In the genomic region with DNA sequence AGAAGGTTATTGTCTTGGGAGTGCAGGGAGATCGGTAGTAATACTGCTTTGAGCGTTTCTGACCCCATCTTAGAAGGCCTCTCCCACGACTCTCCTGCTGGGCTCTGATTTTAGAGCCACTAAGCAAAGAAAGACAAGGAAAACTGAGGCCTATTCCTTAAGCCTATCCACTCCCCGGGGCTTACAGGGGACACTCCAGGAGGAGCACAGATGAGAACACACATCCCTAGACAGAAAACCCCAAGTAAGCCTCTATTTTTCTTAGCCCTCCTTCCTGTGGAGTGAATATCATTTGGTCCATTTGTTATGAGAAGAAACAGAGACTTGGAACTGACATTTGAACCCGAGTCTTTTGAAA, we compare ENCODE assay signal across 8 mouse cellular contexts.
DNase-seq lines count a peak whose midpoint lies in the region; ATAC-seq and TF ChIP-seq lines count a peak whose summit lies in the region.

No protein-coding gene starts in this region.

- DNase-seq in lung, postnatal 0 days (ENCODE audit: low spot score) = no peak
- DNase-seq in lung, postnatal 25 days (ENCODE audit: low spot score) = no peak
- no peak for DNase-seq in limb, embryonic 11.5 days (ENCODE audit: low spot score)
- DNase-seq in ovary, adult 18-20 months (ENCODE audit: low spot score) = no peak
- no peak for DNase-seq in urinary bladder, adult 18-20 months (ENCODE audit: low spot score in 2 of 2)
- DNase-seq in adrenal gland, postnatal 4 days (ENCODE audit: low spot score in 2 of 2) = no peak

- H3K4me3 ChIP-seq in lung, postnatal 0 days (ENCODE audit: low read depth, low read length) = peak overlapping the region; percentile 38
- H3K4me3 ChIP-seq in forebrain, embryonic 13.5 days = peak overlapping the region; percentile 39
- peak overlapping the region; percentile 14; the same call in 1 of the 2 replicates for H3K4me3 ChIP-seq in limb, embryonic 11.5 days (ENCODE audit: low read depth, low read length)
- H3K4me3 ChIP-seq in neural tube, embryonic 15.5 days (replicated peaks) = peak overlapping the region; percentile 39

- no peak overlapping the region for H3K27ac ChIP-seq in lung, postnatal 0 days (ENCODE audit: low read length)
- peak overlapping the region; percentile 90 for H3K27ac ChIP-seq in forebrain, embryonic 13.5 days
- peak overlapping the region; percentile 95 for H3K27ac ChIP-seq in limb, embryonic 11.5 days (replicated peaks; ENCODE audit: low read depth, low read length)
- H3K27ac ChIP-seq in neural tube, embryonic 15.5 days (replicated peaks) = peak overlapping the region; percentile 90

- no peaks in the 10 kb centered on the region for H3K36me3 ChIP-seq in lung, postnatal 0 days (ENCODE audit: insufficient read depth, low read length)
- no peaks in the 10 kb centered on the region for H3K36me3 ChIP-seq in forebrain, embryonic 13.5 days (ENCODE audit: poor library complexity, severe bottlenecking)
- H3K36me3 ChIP-seq in limb, embryonic 11.5 days (ENCODE audit: control insufficient read depth, insufficient read depth, low read length) = no peaks in the 10 kb centered on the region; the same call in 1 of the 2 replicates
- H3K36me3 ChIP-seq in neural tube, embryonic 15.5 days = no peaks in the 10 kb centered on the region

- peak overlapping the region; percentile 43 for H3K9ac ChIP-seq in lung, postnatal 0 days (replicated peaks; ENCODE audit: low read depth)
- H3K9ac ChIP-seq in forebrain, embryonic 13.5 days = peak overlapping the region; percentile 68
- H3K9ac ChIP-seq in limb, embryonic 11.5 days (ENCODE audit: low read length) = peak overlapping the region; percentile 61
- H3K9ac ChIP-seq in neural tube, embryonic 15.5 days (replicated peaks) = peak overlapping the region; percentile 54

- peak overlapping the region; percentile 66 for H3K4me2 ChIP-seq in lung, postnatal 0 days (replicated peaks; ENCODE audit: low read depth, low read length)
- H3K4me2 ChIP-seq in forebrain, embryonic 13.5 days = peak overlapping the region; percentile 67
- H3K4me2 ChIP-seq in limb, embryonic 11.5 days (ENCODE audit: low read depth, severe bottlenecking) = peak overlapping the region; percentile 31; the same call in 1 of the 2 replicates
- H3K4me2 ChIP-seq in neural tube, embryonic 15.5 days = peak overlapping the region; percentile 72

- no peak for TF ChIP-seq EP300 in lung, postnatal 0 days (IDR thresholded peaks at IDR 0.05)

- no peaks in the 10 kb centered on the region for H3K27me3 ChIP-seq in lung, postnatal 0 days (replicated peaks; ENCODE audit: insufficient read depth, low read length)
- no peaks in the 10 kb centered on the region for H3K27me3 ChIP-seq in forebrain, embryonic 13.5 days
- H3K27me3 ChIP-seq in limb, embryonic 11.5 days (ENCODE audit: control insufficient read depth, insufficient read depth, low read length) = no peaks in the 10 kb centered on the region
- no peaks in the 10 kb centered on the region for H3K27me3 ChIP-seq in neural tube, embryonic 15.5 days (replicated peaks)

- no peak for ATAC-seq in lung, postnatal 0 days
- ATAC-seq in forebrain, embryonic 13.5 days = no peak; the same call in 1 of the 2 replicates
- no peak; the same call in 1 of the 2 replicates for ATAC-seq in limb, embryonic 11.5 days (ENCODE audit: insufficient number of reproducible peaks, low FRiP score, low TSS enrichment, low read depth)
- ATAC-seq in neural tube, embryonic 15.5 days (ENCODE audit: low FRiP score) = peak; percentile 71; the same call in 1 of the 2 replicates

- TF ChIP-seq CTCF in lung, postnatal 0 days (IDR thresholded peaks at IDR 0.05) = no peak

- H3K9me3 ChIP-seq in lung, postnatal 0 days (ENCODE audit: low read length) = no peaks in the 10 kb centered on the region
- H3K9me3 ChIP-seq in forebrain, embryonic 13.5 days (replicated peaks) = no peaks in the 10 kb centered on the region
- H3K9me3 ChIP-seq in limb, embryonic 11.5 days (ENCODE audit: control insufficient read depth, low read length) = no peaks in the 10 kb centered on the region
- no peaks in the 10 kb centered on the region for H3K9me3 ChIP-seq in neural tube, embryonic 15.5 days (replicated peaks)

- 13% methylated on average over 5 of the region's 5 CpGs for WGBS in lung, postnatal 0 days
- WGBS in forebrain, embryonic 13.5 days = 9% methylated on average over 5 of the region's 5 CpGs
- 5% methylated on average over 5 of the region's 5 CpGs for WGBS in limb, embryonic 11.5 days
- 4% methylated on average over 5 of the region's 5 CpGs for WGBS in neural tube, embryonic 15.5 days

- no peaks in the 10 kb centered on the region for H3K4me1 ChIP-seq in lung, postnatal 0 days (ENCODE audit: insufficient read depth, low read depth, low read length)
- peaks cover 31% of the 10 kb centered on the region for H3K4me1 ChIP-seq in forebrain, embryonic 13.5 days
- peaks cover 16% of the 10 kb centered on the region for H3K4me1 ChIP-seq in limb, embryonic 11.5 days (ENCODE audit: control insufficient read depth, insufficient read depth, low read length)
- peaks cover 23% of the 10 kb centered on the region for H3K4me1 ChIP-seq in neural tube, embryonic 15.5 days
